Mouse (Mus musculus) 3134 (cell line): ENCODE measurements around the gene 4931417E11Rik.

Experiments
- DNase-seq: peaks from one replicate; pipeline ENCODE4 v3.0.0-alpha.2; 2011; ENCODE audit warnings: low spot score; ENCODE audit not compliant: insufficient read length; ENCODE audit errors: extremely low read depth

4931417E11Rik gene

DNA sequence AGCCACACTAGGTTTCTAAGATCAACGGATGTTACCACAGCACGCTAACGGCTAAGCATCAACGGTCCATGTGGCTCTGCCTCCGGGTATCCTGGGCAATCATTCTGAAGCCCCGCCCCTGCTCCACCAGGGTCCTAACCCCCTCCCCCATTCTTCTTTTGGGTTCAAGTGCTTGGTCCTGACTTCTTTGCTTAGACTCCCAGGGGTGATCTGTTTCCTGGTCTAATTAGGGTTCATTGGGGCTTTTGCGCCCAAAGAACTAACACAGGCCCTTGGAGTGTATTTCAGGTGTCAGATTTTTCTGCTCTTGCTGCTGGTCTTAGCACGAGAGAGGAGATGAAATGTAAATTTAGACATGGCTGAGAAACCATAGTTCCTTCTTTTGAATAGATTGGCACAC is at the start of gene 4931417E11Rik:
TSS of gene 4931417E11Rik (minus strand) at position 101 of the 400 bp plus-strand sequence.
- DNase-seq = no peak

- peak; percentile 1 for DNase-seq
Observed at GRCm38 (mm10) chr6:73517818-73518396, 48.4 kb upstream of the 4931417E11Rik start.

GRCm38 (mm10) chr6:73512907-73513306 is 43.4 kb upstream of the 4931417E11Rik start:
- DNase-seq = no peak

GRCm38 (mm10) chr6:73499631-73500030 is 30.2 kb upstream of the 4931417E11Rik start:
- DNase-seq = no peak

DNA sequence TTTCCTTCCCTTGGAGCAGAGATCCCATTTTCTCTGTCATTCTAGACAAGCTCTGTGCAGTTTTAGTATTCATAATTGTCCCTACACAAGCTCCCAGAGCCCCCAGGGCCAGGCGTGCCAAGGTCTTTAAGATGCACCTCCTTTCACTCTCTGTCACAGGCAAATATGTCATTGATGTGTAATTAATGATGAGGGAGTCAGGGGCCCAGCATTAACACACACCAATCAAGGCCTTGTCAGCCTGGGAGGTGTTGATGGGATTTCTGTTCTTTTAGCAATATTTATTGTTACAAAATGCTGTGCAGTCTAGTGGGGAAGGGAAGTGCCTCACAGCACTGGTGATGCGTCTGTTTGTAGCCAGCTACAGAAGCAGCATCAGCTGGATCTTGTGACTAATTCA is 27.9 kb upstream of the 4931417E11Rik start:
- DNase-seq = no peak

DNA sequence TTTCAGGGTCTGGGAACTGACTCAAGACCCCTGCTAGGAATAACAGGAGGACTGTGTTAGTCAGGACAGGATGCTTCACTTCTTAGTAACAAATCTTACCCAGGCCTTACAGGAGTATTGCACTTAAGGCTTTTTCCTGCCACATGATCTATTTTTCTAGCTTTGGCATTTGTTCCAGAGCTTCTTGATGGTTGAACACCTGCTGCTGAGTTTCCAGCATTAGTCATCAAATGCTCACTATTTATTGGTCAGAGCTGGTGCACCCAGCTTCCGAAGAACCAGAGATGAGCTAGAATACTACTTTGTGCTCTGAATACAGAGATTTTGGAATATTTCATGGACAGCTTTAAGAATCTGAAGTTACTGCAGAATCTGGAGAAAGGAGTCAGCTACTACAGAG is 21.1 kb upstream of the 4931417E11Rik start:
- no peak for DNase-seq

GRCm38 (mm10) chr6:73485616-73486015 is 16.1 kb upstream of the 4931417E11Rik start:
- DNase-seq = no peak

DNA sequence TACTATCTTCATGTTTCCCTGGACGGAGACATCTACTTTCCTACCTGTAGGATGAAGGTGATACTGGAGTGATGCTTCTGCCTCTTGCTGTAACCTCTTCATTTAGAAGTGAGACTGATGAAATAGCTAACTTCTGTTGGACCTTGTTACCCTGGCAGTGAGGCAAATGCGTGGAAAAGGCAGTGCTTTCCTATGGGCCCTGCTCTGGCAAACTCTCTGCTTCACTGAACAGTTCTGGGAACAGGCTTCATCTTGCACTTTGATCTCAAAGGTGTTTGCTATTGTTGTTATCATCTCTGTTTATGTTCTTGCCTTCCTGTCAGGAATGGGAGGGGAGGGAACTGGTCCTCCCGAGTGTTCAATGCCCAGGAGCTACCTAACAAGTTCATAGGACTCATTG is 3.4 kb downstream of the 4931417E11Rik start:
- no peak for DNase-seq

- no peak for DNase-seq
Observed at GRCm38 (mm10) chr6:73462543-73462942, 6.9 kb downstream of the 4931417E11Rik start.

GRCm38 (mm10) chr6:73433912-73434311 is 35.6 kb downstream of the 4931417E11Rik start:
- DNase-seq = no peak

DNA sequence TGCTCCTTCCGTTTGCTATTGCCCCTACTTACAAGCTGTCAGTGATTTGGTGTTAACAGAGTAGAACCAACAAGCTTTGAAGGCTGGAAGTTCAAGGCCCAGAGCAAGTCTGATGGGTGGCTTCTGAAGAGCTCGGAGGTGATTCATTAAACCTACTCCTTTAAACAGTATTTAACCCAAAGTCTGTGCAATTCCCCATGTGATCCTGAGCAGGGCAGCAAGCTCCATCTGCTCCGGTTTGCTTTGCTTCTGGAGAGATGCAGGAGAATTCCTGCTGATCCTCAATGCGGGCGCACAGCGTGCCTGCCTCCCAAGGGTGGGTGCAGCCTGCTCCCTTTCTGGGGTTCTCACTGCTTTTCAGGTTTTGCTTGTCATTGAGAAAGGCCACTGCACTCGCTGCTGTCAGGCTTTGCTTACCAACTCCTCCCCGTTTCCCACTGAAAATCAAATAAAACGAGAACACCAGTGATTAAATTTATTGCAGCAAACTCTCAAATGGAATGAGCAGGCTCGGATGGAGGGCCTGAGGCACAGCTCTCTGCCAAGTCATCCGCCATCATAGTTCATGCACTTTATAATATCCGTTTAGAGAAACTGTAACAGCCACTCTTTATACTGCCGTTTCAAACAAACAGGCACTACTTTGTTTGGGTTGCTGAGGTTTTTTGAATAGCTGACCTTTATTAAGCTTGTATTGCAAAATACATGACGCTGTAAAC is 40.7 kb downstream of the 4931417E11Rik start:
- peak; percentile 2 for DNase-seq

GRCm38 (mm10) chr6:73427273-73427812 is 42.1 kb downstream of the 4931417E11Rik start:
- DNase-seq = no peak
